ENCODE assay signal across 15 mouse cellular contexts in the genomic region with DNA sequence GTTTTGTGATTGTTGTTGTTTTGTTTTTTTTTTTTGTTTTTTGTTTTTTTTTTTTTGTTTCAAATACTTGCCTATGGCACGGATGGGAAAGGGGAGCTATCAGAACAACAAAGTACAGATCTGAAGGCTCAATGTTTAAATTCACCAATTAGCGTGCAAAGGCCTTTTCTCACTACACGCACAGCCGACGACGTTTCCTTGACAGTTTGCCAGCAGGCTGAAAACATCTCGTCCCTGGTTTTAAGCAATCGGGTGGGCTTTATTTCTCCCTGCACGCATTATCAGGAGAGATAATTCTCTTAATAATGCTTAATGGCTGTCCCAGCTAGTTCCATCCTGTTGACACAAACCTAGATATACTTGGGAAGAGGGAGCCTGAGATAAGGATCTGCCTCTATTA.
"Had no signal": no experiment of that assay in that cellular context is flagged by ENCODE, and none has a peak within 500 bp of the region (broad histone marks: within the 10 kb centered on the region; RNA-seq: fewer than 3 reads in every experiment).

No protein-coding gene starts in this region.

- H3K27me3 ChIP-seq: limb, embryonic 13.5 days; liver, embryonic 12.5 days; liver, embryonic 15.5 days; midbrain, embryonic 12.5 days had no signal

- ATAC-seq: liver, embryonic 12.5 days; lung, postnatal 0 days; midbrain, embryonic 16.5 days had no signal

- H3K4me2 ChIP-seq: limb, embryonic 13.5 days; liver, embryonic 12.5 days; liver, embryonic 15.5 days; midbrain, embryonic 12.5 days had no signal

- H3K9me3 ChIP-seq: limb, embryonic 10.5 days; limb, embryonic 13.5 days; liver, embryonic 12.5 days; liver, embryonic 15.5 days; midbrain, embryonic 12.5 days had no signal

- H3K4me3 ChIP-seq: limb, embryonic 10.5 days; limb, embryonic 13.5 days; liver, embryonic 12.5 days; liver, embryonic 15.5 days; midbrain, embryonic 12.5 days had no signal

- DNase-seq: kidney, adult 9 months; kidney, postnatal 14 days; kidney, postnatal 4 days; liver; lung, adult 2 months; thymus, adult 18-20 months; thymus, postnatal 36 days had no signal

- H3K9ac ChIP-seq: limb, embryonic 13.5 days; liver, embryonic 12.5 days; liver, embryonic 15.5 days; midbrain, embryonic 12.5 days had no signal

- H3K27ac ChIP-seq: limb, embryonic 10.5 days; limb, embryonic 13.5 days; liver, embryonic 12.5 days; liver, embryonic 15.5 days; macrophage; midbrain, embryonic 12.5 days had no signal

- H3K36me3 ChIP-seq: limb, embryonic 10.5 days; limb, embryonic 13.5 days; liver, embryonic 12.5 days; liver, embryonic 15.5 days; midbrain, embryonic 12.5 days had no signal

- H3K4me1 ChIP-seq: liver, embryonic 12.5 days; liver, embryonic 15.5 days; midbrain, embryonic 12.5 days had no signal
